Mouse (Mus musculus): ENCODE results near the gene Zfp750. TPM values are rescaled to one million over a fixed set of nuclear protein-coding genes. Genes with fewer than 3 reads are reported as not detected.

Gene Zfp750
- 0.11 TPM for polyA plus RNA-seq (2012; fragmentation: generic; extraction: Trizol)
- long read RNA-seq, experiment 1 = 0 reads
- long read RNA-seq, experiment 2 = 0 reads

GRCm38 (mm10) chr11:121519131-121519530 lies at the start of gene Zfp750:
Gene Zfp750 (minus strand): TSS chr11:121519333.
- no peaks in the 10 kb centered on the region for H3K27me3 ChIP-seq (ENCODE audit: control insufficient read depth, insufficient read depth, insufficient read length)
- H3K36me3 ChIP-seq (ENCODE audit: control insufficient read depth, insufficient read depth) = peaks cover 5% of the 10 kb centered on the region
- H3K79me2 ChIP-seq (ENCODE audit: control insufficient read depth, insufficient read depth) = peaks cover 6% of the 10 kb centered on the region
- no peaks in the 10 kb centered on the region for H3K79me3 ChIP-seq (ENCODE audit: low read depth)
- TF ChIP-seq MYOD1 (IDR thresholded peaks at IDR 0.05; ENCODE audit: control insufficient read depth, insufficient read length, low read depth) (no peak), MAX (IDR thresholded peaks at IDR 0.05) (no peak), CTCF (IDR thresholded peaks at IDR 0.05; ENCODE audit: control insufficient read depth, insufficient read depth, insufficient read length) (no peak), USF1 (IDR thresholded peaks at IDR 0.05; ENCODE audit: low read depth) (no peak), FOSL1 (IDR thresholded peaks at IDR 0.05; ENCODE audit: insufficient read depth, low read length, poor library complexity, severe bottlenecking) (no peak), CEBPB (IDR thresholded peaks at IDR 0.05; ENCODE audit: low read depth) (no peak), MYOG (IDR thresholded peaks at IDR 0.05; ENCODE audit: control insufficient read depth, extremely low read depth, insufficient read length) (no peak)
- H3ac ChIP-seq (ENCODE audit: control insufficient read depth, insufficient read length, low read depth) = no peak within 1 kb of the TSS
- H3K4me3 ChIP-seq (ENCODE audit: insufficient read depth, poor library complexity, severe bottlenecking) = no peak within 1 kb of the TSS

GRCm38 (mm10) chr11:121564265-121564664 lies 45.1 kb upstream of the Zfp750 start:
- Histone ChIP-seq H3K36me3 (ENCODE audit: control insufficient read depth, insufficient read depth) (peaks cover 18% of the 10 kb centered on the region), H3K4me3 (ENCODE audit: insufficient read depth, poor library complexity, severe bottlenecking) (no peak overlapping the region), H3ac (ENCODE audit: control insufficient read depth, insufficient read length, low read depth) (no peak overlapping the region), H3K79me3 (ENCODE audit: low read depth) (no peaks in the 10 kb centered on the region), H3K27me3 (ENCODE audit: control insufficient read depth, insufficient read depth, insufficient read length) (no peaks in the 10 kb centered on the region), H3K79me2 (ENCODE audit: control insufficient read depth, insufficient read depth) (no peaks in the 10 kb centered on the region)
- TF ChIP-seq FOSL1 (IDR thresholded peaks at IDR 0.05; ENCODE audit: insufficient read depth, low read length, poor library complexity, severe bottlenecking) (no peak), USF1 (IDR thresholded peaks at IDR 0.05; ENCODE audit: low read depth) (no peak), CTCF (IDR thresholded peaks at IDR 0.05; ENCODE audit: control insufficient read depth, insufficient read depth, insufficient read length) (no peak), MYOG (IDR thresholded peaks at IDR 0.05; ENCODE audit: control insufficient read depth, extremely low read depth, insufficient read length) (no peak), MYOD1 (IDR thresholded peaks at IDR 0.05; ENCODE audit: control insufficient read depth, insufficient read length, low read depth) (no peak), CEBPB (IDR thresholded peaks at IDR 0.05; ENCODE audit: low read depth) (no peak), MAX (IDR thresholded peaks at IDR 0.05) (no peak)

- peaks cover 19% of the 10 kb centered on the region for H3K36me3 ChIP-seq (ENCODE audit: control insufficient read depth, insufficient read depth)
- no peaks in the 10 kb centered on the region for H3K79me3 ChIP-seq (ENCODE audit: low read depth)
- no peaks in the 10 kb centered on the region for H3K79me2 ChIP-seq (ENCODE audit: control insufficient read depth, insufficient read depth)
- no peak overlapping the region for H3K4me3 ChIP-seq (ENCODE audit: insufficient read depth, poor library complexity, severe bottlenecking)
- no peak for TF ChIP-seq MYOD1 (IDR thresholded peaks at IDR 0.05; ENCODE audit: control insufficient read depth, insufficient read length, low read depth)
- TF ChIP-seq USF1 (IDR thresholded peaks at IDR 0.05; ENCODE audit: low read depth) = no peak
- TF ChIP-seq CEBPB (IDR thresholded peaks at IDR 0.05; ENCODE audit: low read depth) = no peak
- no peak for TF ChIP-seq CTCF (IDR thresholded peaks at IDR 0.05; ENCODE audit: control insufficient read depth, insufficient read depth, insufficient read length)
- no peak for TF ChIP-seq FOSL1 (IDR thresholded peaks at IDR 0.05; ENCODE audit: insufficient read depth, low read length, poor library complexity, severe bottlenecking)
- TF ChIP-seq MYOG (IDR thresholded peaks at IDR 0.05; ENCODE audit: control insufficient read depth, extremely low read depth, insufficient read length) = no peak
- TF ChIP-seq MAX (IDR thresholded peaks at IDR 0.05) = no peak
- H3K27me3 ChIP-seq (ENCODE audit: control insufficient read depth, insufficient read depth, insufficient read length) = no peaks in the 10 kb centered on the region
- H3ac ChIP-seq (ENCODE audit: control insufficient read depth, insufficient read length, low read depth) = no peak overlapping the region
Observed at GRCm38 (mm10) chr11:121563312-121563711, 44.2 kb upstream of the Zfp750 start.

- TF ChIP-seq MAX (IDR thresholded peaks at IDR 0.05) (no peak), CEBPB (IDR thresholded peaks at IDR 0.05; ENCODE audit: low read depth) (no peak), USF1 (IDR thresholded peaks at IDR 0.05; ENCODE audit: low read depth) (no peak), CTCF (IDR thresholded peaks at IDR 0.05; ENCODE audit: control insufficient read depth, insufficient read depth, insufficient read length) (no peak), MYOD1 (IDR thresholded peaks at IDR 0.05; ENCODE audit: control insufficient read depth, insufficient read length, low read depth) (no peak), MYOG (IDR thresholded peaks at IDR 0.05; ENCODE audit: control insufficient read depth, extremely low read depth, insufficient read length) (no peak), FOSL1 (IDR thresholded peaks at IDR 0.05; ENCODE audit: insufficient read depth, low read length, poor library complexity, severe bottlenecking) (no peak)
- no peak overlapping the region for H3K4me3 ChIP-seq (ENCODE audit: insufficient read depth, poor library complexity, severe bottlenecking)
- H3K36me3 ChIP-seq (ENCODE audit: control insufficient read depth, insufficient read depth) = peaks cover 21% of the 10 kb centered on the region
- no peak overlapping the region for H3ac ChIP-seq (ENCODE audit: control insufficient read depth, insufficient read length, low read depth)
- H3K27me3 ChIP-seq (ENCODE audit: control insufficient read depth, insufficient read depth, insufficient read length) = no peaks in the 10 kb centered on the region
- no peaks in the 10 kb centered on the region for H3K79me3 ChIP-seq (ENCODE audit: low read depth)
- no peaks in the 10 kb centered on the region for H3K79me2 ChIP-seq (ENCODE audit: control insufficient read depth, insufficient read depth)
Observed at GRCm38 (mm10) chr11:121560294-121560663, 41.1 kb upstream of the Zfp750 start.

- H3K79me2 ChIP-seq (ENCODE audit: control insufficient read depth, insufficient read depth) = no peaks in the 10 kb centered on the region
- no peak overlapping the region for H3ac ChIP-seq (ENCODE audit: control insufficient read depth, insufficient read length, low read depth)
- H3K79me3 ChIP-seq (ENCODE audit: low read depth) = no peaks in the 10 kb centered on the region
- H3K27me3 ChIP-seq (ENCODE audit: control insufficient read depth, insufficient read depth, insufficient read length) = no peaks in the 10 kb centered on the region
- TF ChIP-seq CEBPB (IDR thresholded peaks at IDR 0.05; ENCODE audit: low read depth) (no peak), MAX (IDR thresholded peaks at IDR 0.05) (no peak), USF1 (IDR thresholded peaks at IDR 0.05; ENCODE audit: low read depth) (no peak), CTCF (IDR thresholded peaks at IDR 0.05; ENCODE audit: control insufficient read depth, insufficient read depth, insufficient read length) (no peak), FOSL1 (IDR thresholded peaks at IDR 0.05; ENCODE audit: insufficient read depth, low read length, poor library complexity, severe bottlenecking) (no peak), MYOD1 (IDR thresholded peaks at IDR 0.05; ENCODE audit: control insufficient read depth, insufficient read length, low read depth) (no peak), MYOG (IDR thresholded peaks at IDR 0.05; ENCODE audit: control insufficient read depth, extremely low read depth, insufficient read length) (no peak)
- H3K4me3 ChIP-seq (ENCODE audit: insufficient read depth, poor library complexity, severe bottlenecking) = no peak overlapping the region
- H3K36me3 ChIP-seq (ENCODE audit: control insufficient read depth, insufficient read depth) = peaks cover 15% of the 10 kb centered on the region
Observed at GRCm38 (mm10) chr11:121559527-121560293, 40.6 kb upstream of the Zfp750 start.
